Mouse (Mus musculus) spleen, postnatal 36 days (tissue): ENCODE results near the gene BC051665.

ENCODE experiments used
- DNase-seq, 2 experiments: peaks; one replicate each; pipeline ENCODE4 v3.0.0; 2022; ENCODE audit warnings: low spot score in 2 of 2, mixed read lengths in 1 of 2

BC051665 gene

GRCm38 (mm10) chr13:60743381-60744077 lies 42.6 kb downstream of the BC051665 start:
- peak in 1 of 2 experiments; percentile 5 for DNase-seq

DNA sequence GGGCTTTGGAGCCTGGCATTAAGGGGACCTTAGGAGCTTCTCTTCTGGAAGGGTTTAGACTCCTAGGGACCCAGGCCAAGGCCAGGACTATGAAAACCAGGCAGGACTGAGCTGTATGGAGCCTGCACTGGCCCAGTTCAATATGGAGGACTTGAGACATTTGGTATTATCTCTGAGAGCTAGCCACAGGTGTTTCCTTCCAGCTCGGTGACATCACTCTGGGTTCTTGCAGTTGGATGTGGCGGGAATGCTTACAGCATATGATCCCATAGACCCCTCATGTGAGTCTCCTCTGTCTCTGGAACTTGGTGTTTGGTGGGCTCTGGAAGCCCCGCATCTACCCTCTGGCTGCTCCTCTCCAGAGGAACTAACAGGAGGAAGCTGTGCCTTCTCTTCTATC lies 43.6 kb downstream of the BC051665 start:
- no peak for DNase-seq

- no peak for DNase-seq
Observed at GRCm38 (mm10) chr13:60740248-60740647, 45.9 kb downstream of the BC051665 start.

GRCm38 (mm10) chr13:60738429-60738828 lies 47.7 kb downstream of the BC051665 start:
- DNase-seq: peak; percentile 40 to 58

GRCm38 (mm10) chr13:60737632-60738324 lies 48.4 kb downstream of the BC051665 start:
- DNase-seq: peak; percentile 88 to 89

GRCm38 (mm10) chr13:60736421-60737105 lies 49.6 kb downstream of the BC051665 start:
- no peak for DNase-seq

DNA sequence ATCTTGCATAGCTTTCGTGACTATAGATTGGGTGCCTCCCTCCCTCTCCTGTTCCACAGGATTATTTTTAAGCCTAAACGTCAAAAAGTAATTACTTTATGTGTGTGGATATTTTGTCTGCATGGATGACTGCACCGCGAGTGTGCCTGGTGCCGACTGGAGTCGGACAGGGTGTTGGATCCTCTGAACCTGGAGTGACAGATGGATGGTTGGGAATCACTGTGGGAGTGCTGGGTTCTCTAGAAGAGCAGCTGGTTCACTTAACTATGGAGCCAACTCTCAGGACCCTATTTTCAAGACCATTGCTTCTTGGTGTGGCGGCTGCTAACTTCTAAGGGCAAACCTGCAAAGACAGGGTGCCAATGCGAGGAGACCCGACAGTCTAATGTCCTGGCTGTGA lies 50.9 kb downstream of the BC051665 start:
- DNase-seq: no peak
